Mouse (Mus musculus): Measurements from ENCODE around the gene Shisa5.

DNA sequence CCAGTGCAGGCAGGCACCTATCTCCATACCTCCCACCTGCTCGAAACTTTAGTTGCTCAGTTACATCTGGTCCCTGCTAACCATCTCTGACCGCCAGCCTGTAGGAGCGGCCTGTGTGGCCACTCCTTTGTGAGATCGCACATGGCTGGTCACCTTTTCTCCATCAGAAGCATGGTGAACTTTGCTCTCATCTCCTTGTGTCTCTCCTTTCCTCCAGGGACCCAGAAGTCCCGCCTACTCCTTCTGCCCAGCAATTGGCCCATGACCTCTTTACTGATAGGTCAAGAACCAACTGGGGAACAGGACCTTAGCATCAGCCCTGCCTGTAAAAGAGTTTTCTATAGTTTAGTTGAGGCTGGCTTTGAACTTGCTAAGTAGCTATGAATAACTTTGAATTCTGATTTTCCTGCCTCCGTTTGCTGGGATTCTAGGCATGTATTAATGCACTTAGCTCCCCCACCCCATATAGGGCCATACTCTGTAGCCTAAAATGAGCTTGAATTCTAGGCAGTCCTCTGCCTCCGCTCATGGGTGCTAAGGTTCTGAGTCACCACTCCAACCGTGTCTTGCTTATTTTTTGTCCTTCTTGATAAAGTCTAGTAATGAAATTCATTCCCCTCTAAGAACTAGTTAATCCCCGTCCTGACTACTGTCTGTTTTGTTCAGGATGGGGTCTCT, 11.8 kb downstream of the Shisa5 start:
- no peak for TF ChIP-seq CTCF (IDR thresholded peaks at IDR 0.05; ENCODE audit: low read depth, low read length)
- no peak for TF ChIP-seq POLR2A (IDR thresholded peaks at IDR 0.05; ENCODE audit: borderline replicate concordance, low read depth, low read length)

Measured in bone marrow macrophage, adult 2 months (primary cell).